ENCODE assay signal across 29 mouse cellular contexts in genomic region chr7:48860948-48861347, GRCm38 (mm10). TPM values are rescaled to one million over a fixed set of nuclear protein-coding genes. Genes with fewer than 3 reads are reported as not detected.
DNase-seq lines count a peak whose midpoint lies in the region; ATAC-seq and TF ChIP-seq lines count a peak whose summit lies in the region.
"Had no signal": no experiment of that assay in that cellular context is flagged by ENCODE, and none has a peak within 500 bp of the region (broad histone marks: within the 10 kb centered on the region; RNA-seq: fewer than 3 reads in every experiment).

No protein-coding gene starts in this region.

- H3K27me3 ChIP-seq in kidney, postnatal 0 days (ENCODE audit: insufficient read depth, low read length): no peaks in the 10 kb centered on the region
- H3K27me3 ChIP-seq: CH12.LX; embryonic facial prominence, embryonic 13.5 days; forebrain, embryonic 12.5 days; forebrain, embryonic 15.5 days had no signal

- no peaks in the 10 kb centered on the region for H3K4me1 ChIP-seq in kidney, postnatal 0 days (replicated peaks; ENCODE audit: insufficient read depth, low read length)
- H3K4me1 ChIP-seq: embryonic facial prominence, embryonic 10.5 days; embryonic facial prominence, embryonic 13.5 days; forebrain, embryonic 12.5 days; forebrain, embryonic 15.5 days had no signal

- H3K4me2 ChIP-seq in kidney, postnatal 0 days (ENCODE audit: low read length): no peak overlapping the region
- H3K4me2 ChIP-seq: embryonic facial prominence, embryonic 13.5 days; forebrain, embryonic 12.5 days; forebrain, embryonic 15.5 days; heart, embryonic 11.5 days; hindbrain, embryonic 14.5 days had no signal

- no peak overlapping the region for H3K4me3 ChIP-seq in kidney, postnatal 0 days (replicated peaks; ENCODE audit: low read depth, low read length)
- H3K4me3 ChIP-seq: embryonic facial prominence, embryonic 10.5 days; embryonic facial prominence, embryonic 13.5 days; erythroblast, embryonic 14.5 days; forebrain, embryonic 12.5 days; forebrain, embryonic 15.5 days had no signal

- no peak for ATAC-seq in kidney, postnatal 0 days (replicated peaks; ENCODE audit: low FRiP score, low read depth)
- ATAC-seq: forebrain, embryonic 15.5 days; hindbrain, postnatal 0 days; inflammation-experienced regulatory T-cells, adult 6 months; intestine, embryonic 16.5 days had no signal

- DNase-seq in kidney, postnatal 0 days (ENCODE audit: low spot score): peak; percentile 24
- DNase-seq in kidney, postnatal 25 days: no peak
- DNase-seq in Muller cell, postnatal 12 days (ENCODE audit: inconsistent ontology term): peak; percentile 20
- peak; percentile 20 for DNase-seq in ZHBTc4 (ENCODE audit: low read depth, low spot score)
- DNase-seq in lung, postnatal 10 days: no peak
- DNase-seq in B cell, adult 2 months: no peak
- DNase-seq: adrenal gland, postnatal 14 days; cerebellum, adult 11-12 months; cerebellum, adult 8-10 months; cerebellum, postnatal 10 days; cerebellum, postnatal 36 days; embryo, embryonic 11 days; gastrocnemius, postnatal 36 days; heart, postnatal 36 days had no signal

- H3K9me3 ChIP-seq in kidney, postnatal 0 days (replicated peaks; ENCODE audit: low read length): no peaks in the 10 kb centered on the region
- H3K9me3 ChIP-seq: embryonic facial prominence, embryonic 10.5 days; embryonic facial prominence, embryonic 13.5 days; forebrain, embryonic 12.5 days; forebrain, embryonic 15.5 days; G1E had no signal

- no peaks in the 10 kb centered on the region for H3K36me3 ChIP-seq in kidney, postnatal 0 days (ENCODE audit: insufficient read depth, low read length)
- H3K36me3 ChIP-seq: forebrain, embryonic 15.5 days had no signal

- H3K27ac ChIP-seq in kidney, postnatal 0 days: no peak overlapping the region
- H3K27ac ChIP-seq: embryonic facial prominence, embryonic 10.5 days; embryonic facial prominence, embryonic 13.5 days; forebrain, embryonic 12.5 days; forebrain, embryonic 15.5 days; hindbrain, embryonic 14.5 days; hindbrain, postnatal 0 days had no signal

- no peak for TF ChIP-seq CTCF in kidney, postnatal 0 days (IDR thresholded peaks at IDR 0.05; ENCODE audit: low read depth)

- 8% methylated on average over 1 of the region's 1 CpGs for WGBS in kidney, postnatal 0 days

- H3K9ac ChIP-seq in kidney, postnatal 0 days (ENCODE audit: low read depth, low read length): no peak overlapping the region
- H3K9ac ChIP-seq: embryonic facial prominence, embryonic 13.5 days; forebrain, embryonic 12.5 days; forebrain, embryonic 15.5 days; hindbrain, embryonic 14.5 days had no signal

RNA-seq across cellular contexts. Expression of gene Csrp3, which starts 13.1 kb away (rescaled TPM):
- not detected in 2 replicates for polyA plus RNA-seq in kidney, postnatal 0 days (2015; fragmentation: Nextera tagmentation; extraction: Ambion mirVana)
- polyA plus RNA-seq: brain, embryonic 14.5 days; cortical plate, adult 2 months; erythroblast, embryonic 14.5 days; G1E; hindbrain, embryonic 11.5 days; hindbrain, embryonic 14.5 days; hindbrain, postnatal 0 days; inflammation-experienced regulatory T-cells, adult 6 months had no signal

RNA-seq across cellular contexts. Expression of gene E2f8, which starts 20.4 kb away (rescaled TPM):
- 5.5 and 7.3 TPM in 2 replicates for polyA plus RNA-seq in kidney, postnatal 0 days (2015; fragmentation: Nextera tagmentation; extraction: Ambion mirVana)

RNA-seq across cellular contexts. Expression of gene Nav2, which starts 47.6 kb away (rescaled TPM):
- 10.1 and 12.7 TPM in 2 replicates for polyA plus RNA-seq in kidney, postnatal 0 days (2015; fragmentation: Nextera tagmentation; extraction: Ambion mirVana)
- polyA plus RNA-seq: G1E had no signal

Comparison
In these comparisons a context has a peak if more than half of its experiments do, and no peak if none do; other contexts are left out.
1. DNase-seq: peak in kidney, postnatal 0 days (single experiment), Muller cell, postnatal 12 days (single experiment) and ZHBTc4 (single experiment); none in kidney, postnatal 25 days (0 of 2), lung, postnatal 10 days (single experiment) and B cell, adult 2 months (0 of 2).